Mouse (Mus musculus): ENCODE measurements around the gene Ocel1. TPM values are rescaled to one million over a fixed set of nuclear protein-coding genes. Genes with fewer than 3 reads are reported as not detected.
A peak's percentile ranks its signal among the peaks of the same experiment; 100 is the strongest.

Gene Ocel1
- total and polyA plus RNA-seq, 3 experiments: 6.2 to 32.3 (median 18.0) TPM

DNA sequence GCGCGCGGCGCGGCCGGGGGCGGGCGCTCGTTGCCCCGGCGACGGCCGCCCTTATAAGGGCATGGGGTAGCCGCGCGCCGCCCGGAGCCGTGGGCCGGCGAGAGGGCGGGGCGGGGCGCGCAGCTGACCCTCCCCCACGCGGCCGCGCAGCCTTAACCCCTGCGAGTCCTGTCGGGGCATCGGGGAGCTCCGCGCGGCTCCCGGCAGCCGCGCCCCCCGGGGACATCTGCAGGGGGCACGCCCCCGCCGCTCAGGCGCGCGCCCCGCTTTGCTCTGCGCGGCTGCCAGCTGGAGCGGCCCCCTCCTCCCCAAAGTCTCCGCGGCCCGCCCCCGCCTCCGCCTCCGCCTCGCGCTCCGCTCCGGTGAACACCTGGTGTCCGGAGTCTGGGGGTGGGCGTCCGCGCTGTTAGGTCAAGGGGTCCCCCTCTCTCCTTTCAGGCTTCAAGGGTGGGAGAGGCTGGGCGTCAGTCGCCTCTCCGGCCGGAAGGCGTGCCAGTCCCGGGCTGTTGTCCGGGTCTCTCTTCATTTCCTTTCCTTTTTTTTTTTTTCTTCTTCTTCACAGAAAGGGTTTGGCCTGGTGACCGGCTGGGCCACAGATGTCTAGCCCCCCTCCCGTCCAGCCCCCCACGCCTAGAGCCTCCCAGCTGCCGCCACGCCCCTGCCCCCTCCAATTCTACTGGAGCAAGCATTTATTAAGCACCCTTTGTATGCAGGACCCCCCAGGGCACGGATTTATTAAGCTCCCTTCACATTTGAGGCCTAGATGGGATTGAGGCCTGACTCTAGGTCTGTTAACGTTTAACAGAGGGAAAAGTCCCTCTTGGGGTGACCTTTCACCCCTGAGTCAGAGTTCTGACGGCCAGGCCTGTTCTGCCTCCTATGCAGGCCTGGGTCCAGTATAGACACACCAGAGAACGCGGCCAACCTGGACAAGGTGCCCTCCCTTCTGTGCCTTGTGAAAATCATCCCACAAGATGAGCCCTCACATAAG lies 11.2 kb downstream of the Ocel1 start:
- peaks cover 44% of the 10 kb centered on the region for H3K4me1 ChIP-seq (ENCODE audit: insufficient read depth, low read depth, low read length)
- TF ChIP-seq TAL1 (conservative IDR thresholded peaks at IDR 0.05; ENCODE audit: low read depth, low read length) (no peak), CTCF (IDR thresholded peaks at IDR 0.05; ENCODE audit: low read depth, low read length) (no peak)
- peaks cover 14% of the 10 kb centered on the region for H3K36me3 ChIP-seq (replicated peaks)
- DNase-seq (ENCODE audit: low spot score) (peak; percentile 86), ATAC-seq (ENCODE audit: extremely low read depth, insufficient number of reproducible peaks, low FRiP score, poor library complexity, severe bottlenecking) (no peak; the same call in 1 of the 2 replicates)
- H3K27me3 ChIP-seq (ENCODE audit: insufficient read depth, low read length): peaks cover 22% of the 10 kb centered on the region
- no peaks in the 10 kb centered on the region for H3K9me3 ChIP-seq (replicated peaks)
- H3K4me3 ChIP-seq (ENCODE audit: low read depth, low read length): peak overlapping the region; percentile 77

GRCm38 (mm10) chr8:71383396-71383795 lies 12.3 kb downstream of the Ocel1 start:
- ATAC-seq (ENCODE audit: extremely low read depth, insufficient number of reproducible peaks, low FRiP score, poor library complexity, severe bottlenecking): no peak
- Histone ChIP-seq H3K36me3 (replicated peaks) (peaks cover 3% of the 10 kb centered on the region), H3K4me3 (ENCODE audit: low read depth, low read length) (no peak overlapping the region), H3K9me3 (replicated peaks) (no peaks in the 10 kb centered on the region), H3K4me1 (ENCODE audit: insufficient read depth, low read depth, low read length) (peaks cover 46% of the 10 kb centered on the region), H3K27me3 (ENCODE audit: insufficient read depth, low read length) (peaks cover 27% of the 10 kb centered on the region)
- TF ChIP-seq TAL1 (conservative IDR thresholded peaks at IDR 0.05; ENCODE audit: low read depth, low read length) (no peak), GATA1 (IDR thresholded peaks at IDR 0.05; ENCODE audit: borderline replicate concordance, low read length) (no peak), POLR2AphosphoS5 (IDR thresholded peaks at IDR 0.05; ENCODE audit: insufficient replicate concordance, low read depth, low read length) (no peak)
- DNase-seq (ENCODE audit: low spot score): no peak

DNA sequence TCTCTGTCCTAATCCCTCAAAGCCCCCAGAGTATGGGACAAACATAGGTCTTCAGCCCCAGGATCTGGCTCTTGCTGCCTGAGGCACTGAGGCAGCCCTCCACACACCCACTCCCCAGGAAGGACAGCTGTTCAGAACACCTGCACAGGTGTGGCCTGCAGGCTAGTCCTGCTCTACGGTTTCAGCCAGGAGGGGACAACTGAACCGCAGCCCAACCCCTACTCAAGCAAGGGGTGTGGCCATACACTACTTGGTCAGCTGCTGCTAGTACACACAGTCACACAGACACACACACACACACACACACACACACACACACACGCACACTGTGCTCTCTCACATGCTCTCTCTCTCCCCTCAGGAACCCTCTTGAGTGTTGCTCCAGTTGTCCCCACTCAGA lies 12.8 kb downstream of the Ocel1 start:
- H3K27me3 ChIP-seq (ENCODE audit: insufficient read depth, low read length): peaks cover 31% of the 10 kb centered on the region
- H3K36me3 ChIP-seq (replicated peaks): no peaks in the 10 kb centered on the region
- H3K9me3 ChIP-seq (replicated peaks): no peaks in the 10 kb centered on the region
- peaks cover 43% of the 10 kb centered on the region for H3K4me1 ChIP-seq (ENCODE audit: insufficient read depth, low read depth, low read length)
- DNase-seq (ENCODE audit: low spot score) (no peak), ATAC-seq (ENCODE audit: extremely low read depth, insufficient number of reproducible peaks, low FRiP score, poor library complexity, severe bottlenecking) (no peak)
- no peak overlapping the region for H3K4me3 ChIP-seq (ENCODE audit: low read depth, low read length)
- TF ChIP-seq CTCF (IDR thresholded peaks at IDR 0.05; ENCODE audit: low read depth, low read length): no peak
- TF ChIP-seq TAL1 (conservative IDR thresholded peaks at IDR 0.05; ENCODE audit: low read depth, low read length): no peak
- TF ChIP-seq GATA2 (IDR thresholded peaks at IDR 0.05; ENCODE audit: borderline replicate concordance, low read depth, low read length): no peak
- no peak for TF ChIP-seq POLR2AphosphoS5 (IDR thresholded peaks at IDR 0.05; ENCODE audit: insufficient replicate concordance, low read depth, low read length)
- no peak for TF ChIP-seq GATA1 (IDR thresholded peaks at IDR 0.05; ENCODE audit: borderline replicate concordance, low read length)

GRCm38 (mm10) chr8:71385212-71385835 lies 14.2 kb downstream of the Ocel1 start:
- DNase-seq (ENCODE audit: low spot score) (no peak), ATAC-seq (ENCODE audit: extremely low read depth, insufficient number of reproducible peaks, low FRiP score, poor library complexity, severe bottlenecking) (no peak)
- Histone ChIP-seq H3K4me3 (ENCODE audit: low read depth, low read length) (no peak overlapping the region), H3K36me3 (replicated peaks) (no peaks in the 10 kb centered on the region), H3K9me3 (replicated peaks) (no peaks in the 10 kb centered on the region), H3K27me3 (ENCODE audit: insufficient read depth, low read length) (peaks cover 29% of the 10 kb centered on the region), H3K4me1 (ENCODE audit: insufficient read depth, low read depth, low read length) (peaks cover 29% of the 10 kb centered on the region)
- TF ChIP-seq POLR2AphosphoS5 (IDR thresholded peaks at IDR 0.05; ENCODE audit: insufficient replicate concordance, low read depth, low read length) (no peak), TAL1 (conservative IDR thresholded peaks at IDR 0.05; ENCODE audit: low read depth, low read length) (no peak), GATA1 (IDR thresholded peaks at IDR 0.05; ENCODE audit: borderline replicate concordance, low read length) (no peak), CTCF (IDR thresholded peaks at IDR 0.05; ENCODE audit: low read depth, low read length) (no peak), GATA2 (IDR thresholded peaks at IDR 0.05; ENCODE audit: borderline replicate concordance, low read depth, low read length) (no peak)

- Histone ChIP-seq H3K9me3 (replicated peaks) (no peaks in the 10 kb centered on the region), H3K27me3 (ENCODE audit: insufficient read depth, low read length) (peaks cover 27% of the 10 kb centered on the region), H3K36me3 (replicated peaks) (no peaks in the 10 kb centered on the region), H3K4me3 (ENCODE audit: low read depth, low read length) (no peak overlapping the region), H3K4me1 (ENCODE audit: insufficient read depth, low read depth, low read length) (peaks cover 17% of the 10 kb centered on the region)
- DNase-seq (ENCODE audit: low spot score): no peak
- TF ChIP-seq TAL1 (conservative IDR thresholded peaks at IDR 0.05; ENCODE audit: low read depth, low read length): no peak
- TF ChIP-seq GATA2 (IDR thresholded peaks at IDR 0.05; ENCODE audit: borderline replicate concordance, low read depth, low read length): no peak
- no peak for TF ChIP-seq POLR2AphosphoS5 (IDR thresholded peaks at IDR 0.05; ENCODE audit: insufficient replicate concordance, low read depth, low read length)
- TF ChIP-seq CTCF (IDR thresholded peaks at IDR 0.05; ENCODE audit: low read depth, low read length): no peak
- TF ChIP-seq GATA1 (IDR thresholded peaks at IDR 0.05; ENCODE audit: borderline replicate concordance, low read length): no peak
- no peak for ATAC-seq (ENCODE audit: extremely low read depth, insufficient number of reproducible peaks, low FRiP score, poor library complexity, severe bottlenecking)
Observed at GRCm38 (mm10) chr8:71388267-71388666, 17.2 kb downstream of the Ocel1 start.

- no peak for TF ChIP-seq POLR2AphosphoS5 (IDR thresholded peaks at IDR 0.05; ENCODE audit: insufficient replicate concordance, low read depth, low read length)
- no peak for TF ChIP-seq GATA1 (IDR thresholded peaks at IDR 0.05; ENCODE audit: borderline replicate concordance, low read length)
- no peak for TF ChIP-seq GATA2 (IDR thresholded peaks at IDR 0.05; ENCODE audit: borderline replicate concordance, low read depth, low read length)
- TF ChIP-seq TAL1 (conservative IDR thresholded peaks at IDR 0.05; ENCODE audit: low read depth, low read length): no peak
- no peak for TF ChIP-seq CTCF (IDR thresholded peaks at IDR 0.05; ENCODE audit: low read depth, low read length)
- Histone ChIP-seq H3K4me3 (ENCODE audit: low read depth, low read length) (no peak overlapping the region), H3K4me1 (ENCODE audit: insufficient read depth, low read depth, low read length) (peaks cover 36% of the 10 kb centered on the region), H3K27me3 (ENCODE audit: insufficient read depth, low read length) (peaks cover 21% of the 10 kb centered on the region), H3K36me3 (replicated peaks) (no peaks in the 10 kb centered on the region), H3K9me3 (replicated peaks) (no peaks in the 10 kb centered on the region)
- no peak for ATAC-seq (ENCODE audit: extremely low read depth, insufficient number of reproducible peaks, low FRiP score, poor library complexity, severe bottlenecking)
- DNase-seq (ENCODE audit: low spot score): no peak
Observed at GRCm38 (mm10) chr8:71391696-71392095, 20.6 kb downstream of the Ocel1 start.
